Mouse (Mus musculus) lung, embryonic 14.5 days (tissue): ENCODE data around the gene Gucy2d. TPM values are rescaled to one million over a fixed set of nuclear protein-coding genes. Genes with fewer than 3 reads are reported as not detected.

Source experiments
- ATAC-seq: fragments of 200-750 bp; cut with Nextera tagmentation; 2 replicates; pipeline ENCODE4 v1.8.0; 2017; ENCODE audit warnings: mild to moderate bottlenecking, moderate TSS enrichment, moderate library complexity; ENCODE audit not compliant: insufficient read depth
- DNase-seq: peaks from one replicate; pipeline ENCODE4 v3.0.0-alpha.2; 2015
- H3K27ac ChIP-seq: fragments of 300-500 bp; sonication (generic); 2 replicates; pipeline ENCODE4 v1.5.1; 2014; ENCODE audit warnings: low read depth, mild to moderate bottlenecking, moderate library complexity
- H3K27me3 ChIP-seq: fragments of 300-500 bp; sonication (generic); 2 replicates; pipeline ENCODE4 v1.6.1; 2014; ENCODE audit warnings: low read length, control low read depth; ENCODE audit not compliant: insufficient read depth
- H3K36me3 ChIP-seq: fragments of 300-500 bp; sonication (generic); 2 replicates; pipeline ENCODE4 v1.6.1; 2014; ENCODE audit warnings: control low read depth; ENCODE audit not compliant: insufficient read depth
- H3K4me1 ChIP-seq: fragments of 300-500 bp; sonication (generic); 2 replicates; pipeline ENCODE4 v1.6.1; 2014; ENCODE audit warnings: antibody characterized with exemption, control low read depth; ENCODE audit not compliant: insufficient read depth
- H3K4me2 ChIP-seq: fragments of 300-500 bp; sonication (generic); 2 replicates; pipeline ENCODE4 v1.6.1; 2014; ENCODE audit warnings: mild to moderate bottlenecking
- H3K4me3 ChIP-seq: fragments of 300-500 bp; sonication (generic); 2 replicates; pipeline ENCODE4 v1.5.1; 2014; ENCODE audit warnings: low read depth, low read length
- H3K9ac ChIP-seq: fragments of 300-500 bp; sonication (generic); 2 replicates; pipeline ENCODE4 v1.6.1; 2014
- H3K9me3 ChIP-seq: fragments of 300-500 bp; sonication (generic); 2 replicates; pipeline ENCODE4 v1.6.1; 2016; ENCODE audit warnings: low read depth, low read length, control low read depth
- CTCF ChIP-seq: IDR thresholded peaks from 2 replicates; pipeline ENCODE4 v1.5.1; 2016; ENCODE audit warnings: antibody characterized with exemption, low read depth
- WGBS: fragments of 180-500 bp; shearing (Covaris S2); extraction: QIAGEN DNeasy Blood & Tissue Kit; methylation state at CpG from one replicate; pipeline ENCODE4 v1.1.7; 2014; 5-methylcytosine and 5-hydroxymethylcytosine counted together
- polyA plus RNA-seq: library from polyadenylated mRNA; unstranded; fragments of >200 nt; fragmentation: Nextera tagmentation; extraction: Ambion mirVana; gene quantifications from 2 replicates; pipeline ENCODE4 v1.2.1, GENCODE M21; 2014

Gene Gucy2d
- polyA plus RNA-seq, 1 experiment from 2014 or later: not detected

GRCm38 (mm10) chr7:98407615-98408014 is 32.6 kb upstream of the Gucy2d start:
- WGBS: 72% methylated on average over 5 of the region's 5 CpGs

GRCm38 (mm10) chr7:98413115-98413514 is 27.1 kb upstream of the Gucy2d start:
- ATAC-seq: no peak
- no peak for DNase-seq
- H3K27ac ChIP-seq: no peak overlapping the region
- H3K4me2 ChIP-seq: no peak overlapping the region
- no peak overlapping the region for H3K4me3 ChIP-seq
- 86% methylated on average over 4 of the region's 4 CpGs for WGBS
- H3K4me1 ChIP-seq: 0 out of 2 replicates have a peak, but pooled peaks cover 5% of the 10 kb centered on the region
- no peak for TF ChIP-seq CTCF
- no peak overlapping the region for H3K9ac ChIP-seq
- no peaks in the 10 kb centered on the region for H3K27me3 ChIP-seq
- no peaks in the 10 kb centered on the region for H3K9me3 ChIP-seq
- H3K36me3 ChIP-seq: no peaks in the 10 kb centered on the region

More at GRCm38 (mm10) chr7:98407615-98408014, 32.6 kb upstream of the Gucy2d start:
- ATAC-seq: no peak
- no peak overlapping the region for H3K4me2 ChIP-seq
- no peaks in the 10 kb centered on the region for H3K4me1 ChIP-seq
- no peaks in the 10 kb centered on the region for H3K27me3 ChIP-seq
- H3K9me3 ChIP-seq: no peaks in the 10 kb centered on the region
- H3K9ac ChIP-seq: no peak overlapping the region
- no peak for TF ChIP-seq CTCF
- no peak for DNase-seq
- H3K4me3 ChIP-seq: no peak overlapping the region
- no peak overlapping the region for H3K27ac ChIP-seq
- H3K36me3 ChIP-seq: no peaks in the 10 kb centered on the region

DNA sequence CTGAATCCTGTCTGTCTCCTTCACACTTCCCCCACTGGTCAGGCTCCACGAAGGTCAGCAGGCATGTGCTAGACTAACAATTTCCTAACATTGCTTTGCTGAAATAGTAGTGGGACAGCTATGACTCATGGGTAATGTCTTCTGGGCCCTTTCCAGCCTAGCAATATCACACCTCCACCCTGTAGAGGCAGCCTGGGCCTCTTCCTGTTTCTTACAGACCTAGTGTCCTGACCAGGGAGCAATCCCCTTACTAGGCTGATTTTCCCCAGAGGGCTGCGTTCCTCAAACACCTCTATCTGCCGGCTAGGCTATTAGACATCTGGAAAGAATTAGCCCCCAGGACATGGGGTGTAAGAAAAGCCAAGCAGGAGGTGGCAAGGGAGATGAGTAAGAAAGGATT is 24.7 kb upstream of the Gucy2d start:
- DNase-seq: peak; percentile 69

GRCm38 (mm10) chr7:98416020-98416419 is 24.2 kb upstream of the Gucy2d start:
- no peaks in the 10 kb centered on the region for H3K36me3 ChIP-seq
- peaks cover 8% of the 10 kb centered on the region; the same call in 1 of the 2 replicates for H3K4me1 ChIP-seq
- H3K27ac ChIP-seq: no peak overlapping the region
- H3K27me3 ChIP-seq: no peaks in the 10 kb centered on the region
- no peak for TF ChIP-seq CTCF
- H3K4me2 ChIP-seq: no peak overlapping the region
- WGBS: 41% methylated on average over 4 of the region's 4 CpGs
- no peak overlapping the region for H3K4me3 ChIP-seq
- H3K9ac ChIP-seq: no peak overlapping the region
- H3K9me3 ChIP-seq: no peaks in the 10 kb centered on the region
- ATAC-seq (no peak), DNase-seq (no peak)

More for the DNA sequence above, 24.7 kb upstream of the Gucy2d start:
- Histone ChIP-seq H3K4me2 (no peak overlapping the region), H3K27ac (no peak overlapping the region), H3K9ac (no peak overlapping the region), H3K9me3 (no peaks in the 10 kb centered on the region), H3K4me1 (peaks cover 8% of the 10 kb centered on the region; the same call in 1 of the 2 replicates), H3K4me3 (no peak overlapping the region), H3K36me3 (no peaks in the 10 kb centered on the region), H3K27me3 (no peaks in the 10 kb centered on the region)
- TF ChIP-seq CTCF: no peak
- WGBS: 16% methylated on average over 3 of the region's 3 CpGs
- ATAC-seq: peak; percentile 70; the same call in 1 of the 2 replicates

DNA sequence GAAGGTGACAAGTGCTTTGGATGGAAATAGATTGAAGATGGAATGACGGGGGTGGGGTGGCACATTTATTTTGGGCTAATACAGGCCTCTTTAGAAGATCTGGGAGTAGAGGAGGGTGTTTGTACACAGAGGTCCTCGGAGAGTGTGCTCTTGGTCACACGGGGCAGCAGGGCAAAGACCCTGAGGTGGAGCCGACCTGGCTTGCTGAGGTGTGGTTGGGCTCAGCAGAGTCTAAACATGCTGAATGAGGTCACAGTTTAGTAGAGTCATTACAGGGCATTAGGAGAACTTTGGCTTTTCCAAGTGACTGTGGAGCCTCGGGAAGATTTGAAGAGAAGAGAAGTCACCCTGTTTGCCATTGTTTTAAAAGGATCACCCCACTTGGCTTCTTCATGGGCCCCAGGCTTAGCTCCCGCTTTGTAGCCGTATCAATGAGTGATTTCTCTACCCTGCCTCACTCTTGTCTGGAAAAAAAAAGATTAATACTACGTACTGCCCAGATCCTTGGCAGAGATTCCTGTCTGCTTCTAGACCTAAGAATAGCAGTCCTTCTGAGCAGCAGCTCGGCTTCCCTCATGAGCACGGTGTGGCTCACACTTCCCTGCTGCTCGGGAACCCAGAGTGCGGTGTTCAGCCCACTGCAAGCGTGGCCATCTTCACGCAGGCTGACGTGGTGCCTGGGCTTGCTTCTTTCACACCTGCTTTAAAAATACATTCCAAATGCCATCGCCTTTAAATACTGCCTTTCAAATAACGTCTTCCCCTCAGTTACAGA is 22.0 kb upstream of the Gucy2d start:
- H3K36me3 ChIP-seq: no peaks in the 10 kb centered on the region
- no peak for ATAC-seq
- no peak overlapping the region for H3K4me2 ChIP-seq
- H3K27ac ChIP-seq: no peak overlapping the region
- no peaks in the 10 kb centered on the region for H3K9me3 ChIP-seq
- peaks cover 8% of the 10 kb centered on the region; the same call in 1 of the 2 replicates for H3K4me1 ChIP-seq
- no peak overlapping the region for H3K4me3 ChIP-seq
- WGBS: 54% methylated on average over 17 of the region's 17 CpGs
- no peak overlapping the region for H3K9ac ChIP-seq
- no peak for TF ChIP-seq CTCF
- DNase-seq: peak; percentile 34
- no peaks in the 10 kb centered on the region for H3K27me3 ChIP-seq

- H3K9ac ChIP-seq: no peak overlapping the region
- H3K27ac ChIP-seq: no peak overlapping the region
- no peaks in the 10 kb centered on the region for H3K36me3 ChIP-seq
- no peak for ATAC-seq
- 50% methylated on average over 5 of the region's 5 CpGs for WGBS
- no peak for TF ChIP-seq CTCF
- DNase-seq: peak; percentile 41
- H3K9me3 ChIP-seq: no peaks in the 10 kb centered on the region
- H3K4me3 ChIP-seq: no peak overlapping the region
- peaks cover 8% of the 10 kb centered on the region; the same call in 1 of the 2 replicates for H3K4me1 ChIP-seq
- no peaks in the 10 kb centered on the region for H3K27me3 ChIP-seq
- no peak overlapping the region for H3K4me2 ChIP-seq
Measured at GRCm38 (mm10) chr7:98419366-98419765, 20.9 kb upstream of the Gucy2d start.

DNA sequence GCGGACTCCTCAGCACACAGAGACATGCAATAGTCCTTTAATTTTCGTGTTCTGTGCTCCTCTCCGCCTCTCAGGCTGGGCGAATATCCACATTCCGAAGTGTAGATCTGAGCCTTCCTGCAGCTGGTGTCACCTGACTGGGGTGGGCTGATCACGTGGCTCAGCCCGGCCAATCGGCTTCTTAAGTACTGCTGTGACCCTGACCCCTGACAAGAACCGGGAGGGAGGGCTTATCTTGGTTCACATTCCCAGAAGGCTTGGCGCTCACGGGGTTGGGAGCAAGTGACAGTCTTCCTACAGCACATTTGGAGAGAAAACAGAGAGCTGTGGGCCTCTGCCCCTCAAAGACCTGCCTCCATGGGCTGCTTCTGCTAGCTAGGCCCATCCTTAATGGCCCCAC is 16.7 kb upstream of the Gucy2d start:
- WGBS: 63% methylated on average over 11 of the region's 11 CpGs
- DNase-seq (no peak), ATAC-seq (no peak)
- H3K9me3 ChIP-seq: no peaks in the 10 kb centered on the region
- peaks cover 3% of the 10 kb centered on the region; the same call in 1 of the 2 replicates for H3K4me1 ChIP-seq
- H3K27ac ChIP-seq: no peak overlapping the region
- no peak overlapping the region for H3K4me2 ChIP-seq
- no peaks in the 10 kb centered on the region for H3K36me3 ChIP-seq
- H3K27me3 ChIP-seq: no peaks in the 10 kb centered on the region
- TF ChIP-seq CTCF: no peak
- no peak overlapping the region for H3K4me3 ChIP-seq
- no peak overlapping the region for H3K9ac ChIP-seq
